Mouse (Mus musculus) embryonic facial prominence, embryonic 10.5 days (tissue): ENCODE data around the gene Esr1. TPM values are rescaled to one million over a fixed set of nuclear protein-coding genes. Genes with fewer than 3 reads are reported as not detected.

ENCODE experiments used
- DNase-seq: peaks from one replicate; pipeline ENCODE4 v3.0.0-alpha.2; 2017; ENCODE audit warnings: low spot score
- H3K27ac ChIP-seq: fragments of 300-500 bp; sonication (generic); replicated peaks from 2 replicates; pipeline ENCODE4 v1.5.1; 2016; ENCODE audit warnings: mild to moderate bottlenecking
- H3K27me3 ChIP-seq: fragments of 300-500 bp; sonication (generic); replicated peaks from 2 replicates; pipeline ENCODE4 v1.6.1; 2016; ENCODE audit warnings: low read depth, mild to moderate bottlenecking; ENCODE audit not compliant: poor library complexity, severe bottlenecking
- H3K36me3 ChIP-seq: fragments of 300-500 bp; sonication (generic); replicated peaks from 2 replicates; pipeline ENCODE4 v1.6.1; 2016; ENCODE audit warnings: mild to moderate bottlenecking, moderate library complexity
- H3K4me1 ChIP-seq: fragments of 300-500 bp; sonication (generic); 2 replicates; pipeline ENCODE4 v1.6.1; 2016
- H3K4me3 ChIP-seq: fragments of 300-500 bp; sonication (generic); 2 replicates; pipeline ENCODE4 v1.5.1; 2016; ENCODE audit warnings: mild to moderate bottlenecking, moderate library complexity
- H3K9me3 ChIP-seq: fragments of 300-500 bp; sonication (generic); 2 replicates; pipeline ENCODE4 v1.6.1; 2016; ENCODE audit warnings: mild to moderate bottlenecking
- WGBS: fragments of 180-500 bp; shearing (Covaris S2); methylation state at CpG from one replicate; pipeline ENCODE4 v1.1.7; 2016; 5-methylcytosine and 5-hydroxymethylcytosine counted together
- polyA plus RNA-seq: library from polyadenylated mRNA; unstranded; fragments of >200 nt; fragmentation: Nextera tagmentation; extraction: Ambion mirVana; gene quantifications from 2 replicates; pipeline ENCODE4 v1.2.1, GENCODE M21; 2016

The Esr1 gene
- polyA plus RNA-seq, 1 experiment from 2014 or later, result 0.07 TPM

DNA sequence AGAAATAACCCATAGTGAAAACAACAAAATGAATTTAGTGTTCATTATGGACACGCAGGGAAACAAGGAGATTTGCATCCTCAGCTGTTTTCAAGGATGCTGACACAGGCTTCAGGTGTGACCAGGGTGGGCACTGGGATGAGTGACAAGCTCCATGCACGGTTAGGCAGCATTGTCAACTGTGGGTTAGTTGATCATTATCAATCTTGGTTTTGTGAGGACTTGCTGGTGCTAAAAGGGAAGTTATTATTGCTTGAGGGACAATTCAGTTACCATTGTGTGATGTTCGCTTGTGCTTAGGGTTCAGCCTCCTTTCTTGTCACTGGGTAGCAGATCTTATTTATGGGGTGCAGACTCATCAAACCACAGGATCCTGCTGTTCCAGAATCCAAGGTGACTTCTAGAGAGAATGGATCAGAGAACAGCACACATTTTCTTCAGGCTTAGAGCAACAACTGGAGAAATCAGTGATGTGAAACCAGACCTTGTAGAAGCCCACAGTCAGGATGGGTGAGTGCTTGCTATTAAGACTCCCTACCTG is 186.9 kb downstream of the Esr1 start:
- Histone ChIP-seq H3K36me3 (no peaks in the 10 kb centered on the region), H3K4me3 (no peak overlapping the region), H3K27ac (no peak overlapping the region), H3K9me3 (no peaks in the 10 kb centered on the region), H3K27me3 (no peaks in the 10 kb centered on the region), H3K4me1 (no peaks in the 10 kb centered on the region)
- DNase-seq, result no peak
- WGBS, result 76% methylated on average over 3 of the region's 3 CpGs

DNA sequence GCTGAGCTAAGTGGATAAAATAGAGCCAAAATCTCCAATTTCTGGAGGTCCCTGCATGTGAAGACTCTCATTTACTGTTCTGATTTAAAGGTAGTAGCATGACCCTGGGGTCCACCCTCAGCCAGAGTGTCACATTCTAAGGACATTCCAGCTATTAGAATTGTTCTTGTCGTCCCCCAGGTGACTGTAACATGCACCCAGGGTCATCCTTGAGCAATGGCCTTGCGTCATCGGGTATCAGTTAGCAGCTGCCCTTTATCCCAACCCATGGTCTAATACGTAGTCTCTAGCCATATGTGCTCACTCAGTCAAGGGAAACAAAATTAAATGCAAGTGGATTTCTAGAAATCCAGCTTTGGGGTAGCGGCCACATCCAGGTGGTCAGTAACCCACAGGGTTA is 213.0 kb downstream of the Esr1 start:
- H3K4me1 ChIP-seq, result no peaks in the 10 kb centered on the region
- H3K36me3 ChIP-seq, result no peaks in the 10 kb centered on the region
- H3K9me3 ChIP-seq, result no peaks in the 10 kb centered on the region
- no peak overlapping the region for H3K27ac ChIP-seq
- no peak for DNase-seq
- WGBS, result 87% methylated on average over 5 of the region's 5 CpGs
- H3K27me3 ChIP-seq, result no peaks in the 10 kb centered on the region
- H3K4me3 ChIP-seq, result no peak overlapping the region

DNA sequence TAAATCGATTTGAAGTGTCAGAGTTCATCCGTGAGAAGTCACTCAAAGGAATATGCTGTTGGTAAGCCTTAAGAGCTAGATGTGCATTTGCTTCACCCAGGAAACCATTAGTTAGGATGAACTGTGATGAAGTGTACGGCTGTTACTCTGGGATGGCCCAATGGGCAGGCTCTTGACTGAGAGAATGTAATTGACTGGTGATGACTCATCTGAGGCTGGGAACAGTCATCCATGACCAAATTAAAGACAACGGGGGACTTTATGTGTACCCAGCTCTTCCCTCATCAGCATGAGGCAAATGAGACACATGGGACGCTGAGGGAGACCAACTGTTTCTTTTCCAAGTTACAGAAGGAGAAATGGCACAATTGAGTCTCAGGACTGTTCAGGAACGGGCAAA is 219.2 kb downstream of the Esr1 start:
- H3K9me3 ChIP-seq, result no peaks in the 10 kb centered on the region
- no peak overlapping the region for H3K4me3 ChIP-seq
- no peaks in the 10 kb centered on the region for H3K4me1 ChIP-seq
- DNase-seq, result no peak
- WGBS, result 88% methylated on average over 6 of the region's 6 CpGs
- no peaks in the 10 kb centered on the region for H3K27me3 ChIP-seq
- no peaks in the 10 kb centered on the region for H3K36me3 ChIP-seq
- no peak overlapping the region for H3K27ac ChIP-seq

DNA sequence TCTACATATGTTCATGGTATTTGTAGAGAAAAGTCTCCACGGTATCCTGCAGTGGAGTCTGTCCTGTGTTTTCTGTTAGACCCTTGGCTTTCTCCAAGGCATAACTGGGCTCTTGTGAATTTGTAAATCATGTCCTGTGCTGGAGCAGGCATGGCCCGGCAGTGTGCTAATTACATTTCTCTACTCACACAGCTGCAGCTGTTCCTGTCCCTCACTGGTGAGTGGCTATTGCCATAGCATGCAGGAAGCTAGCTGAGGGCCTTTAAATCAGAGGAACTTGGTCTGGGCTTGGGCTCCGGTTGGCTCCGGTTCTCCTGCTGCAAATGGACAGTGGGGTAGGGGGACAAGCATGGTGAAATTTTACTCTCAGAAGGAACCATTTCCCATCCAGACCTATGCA is 226.7 kb downstream of the Esr1 start:
- Histone ChIP-seq H3K36me3 (no peaks in the 10 kb centered on the region), H3K4me1 (no peaks in the 10 kb centered on the region), H3K27ac (no peak overlapping the region), H3K4me3 (no peak overlapping the region), H3K27me3 (no peaks in the 10 kb centered on the region), H3K9me3 (no peaks in the 10 kb centered on the region)
- WGBS, result 87% methylated on average over 4 of the region's 4 CpGs
- DNase-seq, result no peak

DNA sequence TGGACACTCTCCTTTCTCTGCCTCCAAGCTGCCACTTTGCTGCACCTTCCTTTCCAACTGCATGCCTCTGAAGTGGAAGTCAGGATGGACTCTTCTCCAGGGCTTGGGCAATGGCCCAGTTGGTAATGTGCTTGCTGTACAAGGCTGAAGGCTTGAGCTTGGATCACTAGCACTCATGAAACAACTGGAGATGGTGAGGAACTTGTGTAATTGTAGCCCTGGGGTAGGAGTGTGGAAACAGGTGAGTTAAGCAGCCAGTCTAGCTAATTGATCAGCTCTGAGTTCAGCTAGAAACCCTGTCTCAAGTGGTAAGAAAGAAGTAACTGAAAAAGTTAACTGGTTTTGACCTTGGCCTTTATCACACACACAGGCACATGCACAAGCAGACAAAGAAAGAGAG is 229.6 kb downstream of the Esr1 start:
- no peak overlapping the region for H3K4me3 ChIP-seq
- no peaks in the 10 kb centered on the region for H3K4me1 ChIP-seq
- DNase-seq, result no peak
- no peak overlapping the region for H3K27ac ChIP-seq
- no peaks in the 10 kb centered on the region for H3K27me3 ChIP-seq
- no peaks in the 10 kb centered on the region for H3K36me3 ChIP-seq
- H3K9me3 ChIP-seq, result no peaks in the 10 kb centered on the region

DNA sequence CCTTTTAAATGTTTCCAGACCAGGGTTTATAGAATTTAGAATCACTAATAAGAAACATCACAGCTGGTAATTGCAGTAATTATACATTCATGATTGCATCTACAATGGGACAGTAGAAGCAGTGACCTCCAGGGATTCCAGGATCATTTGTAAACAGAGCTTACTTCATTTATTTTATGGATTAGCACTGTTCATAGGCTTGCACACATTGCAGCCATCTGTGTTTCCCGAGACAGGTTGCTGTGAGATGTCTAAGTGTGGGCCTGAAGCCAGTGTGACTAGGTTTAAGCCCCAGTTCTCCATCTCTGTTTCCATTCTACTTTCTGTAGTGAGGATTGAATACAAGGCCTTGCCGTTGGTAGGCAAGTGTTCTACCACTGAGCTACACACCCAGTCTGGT is 236.1 kb downstream of the Esr1 start:
- H3K9me3 ChIP-seq, result no peaks in the 10 kb centered on the region
- no peak overlapping the region for H3K27ac ChIP-seq
- WGBS, result 85% methylated on average over 2 of the region's 2 CpGs
- no peaks in the 10 kb centered on the region for H3K36me3 ChIP-seq
- no peak overlapping the region for H3K4me3 ChIP-seq
- DNase-seq, result no peak
- H3K27me3 ChIP-seq, result no peaks in the 10 kb centered on the region
- no peaks in the 10 kb centered on the region for H3K4me1 ChIP-seq

DNA sequence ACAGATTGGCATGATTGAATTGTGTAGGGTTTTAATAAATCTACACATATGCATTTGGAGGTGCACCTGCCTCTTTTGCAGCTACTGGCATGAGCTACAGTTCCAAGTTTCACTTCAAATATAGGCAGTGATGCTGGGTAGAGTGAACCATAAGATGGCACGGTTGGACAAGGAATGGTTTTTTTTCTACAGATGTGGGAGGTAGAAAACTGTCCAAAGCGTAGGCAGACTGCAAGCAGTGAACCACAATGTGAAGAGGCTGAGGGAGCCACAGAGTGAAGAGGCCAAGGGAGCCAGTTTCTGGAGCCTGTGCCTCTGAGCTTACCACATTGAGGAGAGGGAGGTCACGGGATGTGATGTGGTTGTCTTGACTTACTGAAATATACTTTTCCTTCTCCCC is 238.5 kb downstream of the Esr1 start:
- Histone ChIP-seq H3K4me1 (no peaks in the 10 kb centered on the region), H3K27me3 (no peaks in the 10 kb centered on the region), H3K36me3 (no peaks in the 10 kb centered on the region), H3K4me3 (no peak overlapping the region), H3K9me3 (no peaks in the 10 kb centered on the region), H3K27ac (no peak overlapping the region)
- no peak for DNase-seq
- 82% methylated on average over 3 of the region's 3 CpGs for WGBS

DNA sequence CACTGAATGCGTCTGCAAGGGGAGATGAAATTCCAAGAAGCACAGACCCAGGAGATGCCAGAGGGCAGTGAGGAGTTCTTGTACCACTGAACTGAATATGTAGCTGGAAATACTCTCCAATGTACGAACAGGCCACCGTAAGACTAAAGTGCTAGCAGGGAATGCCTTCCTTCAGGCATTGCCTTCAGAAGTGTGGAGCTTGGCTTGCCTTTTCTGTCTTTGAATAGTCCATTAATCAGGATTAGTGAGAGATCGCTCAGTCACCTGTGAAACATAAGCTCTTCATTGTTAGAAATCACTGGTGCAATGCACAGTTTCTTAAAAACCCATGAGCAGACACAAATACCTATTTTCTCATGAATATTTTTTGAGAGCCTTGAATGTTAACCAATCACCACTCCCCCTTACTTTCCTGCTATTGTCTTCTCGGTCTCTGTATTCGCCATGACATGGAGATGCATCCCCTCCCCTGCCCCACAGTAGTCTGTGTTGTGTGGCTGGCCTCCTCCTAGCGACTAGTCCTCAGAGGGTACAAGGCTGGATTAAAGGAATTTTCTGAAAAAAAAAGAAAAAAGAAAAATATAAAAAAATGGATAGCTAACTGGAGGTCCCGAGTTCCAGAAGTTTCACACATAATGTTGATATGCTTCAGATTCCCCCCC is 263.8 kb downstream of the Esr1 start:
- Histone ChIP-seq H3K27me3 (no peaks in the 10 kb centered on the region), H3K4me1 (no peaks in the 10 kb centered on the region), H3K4me3 (no peak overlapping the region), H3K9me3 (no peaks in the 10 kb centered on the region), H3K27ac (no peak overlapping the region), H3K36me3 (no peaks in the 10 kb centered on the region)
- 52% methylated on average over 8 of the region's 8 CpGs for WGBS
- DNase-seq, result no peak

DNA sequence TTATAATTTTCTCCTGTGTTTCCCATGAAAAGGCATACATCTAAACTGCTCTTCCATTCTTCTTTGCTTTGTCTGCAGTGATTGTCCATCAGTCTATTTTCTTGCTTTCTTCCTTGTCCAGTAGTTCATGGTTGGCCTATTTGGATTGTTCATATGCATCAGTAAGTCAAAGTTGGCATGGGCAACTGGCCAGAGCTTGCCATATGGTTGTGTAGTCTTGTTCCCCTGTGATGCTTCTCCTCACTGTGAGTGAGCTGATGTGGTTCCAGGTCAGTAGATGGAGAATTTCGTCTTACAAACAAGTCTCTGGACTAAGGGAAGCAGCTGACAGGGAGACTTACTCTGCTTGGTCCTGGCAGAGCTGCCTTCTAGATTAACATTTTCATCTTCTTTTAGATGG is 270.0 kb downstream of the Esr1 start:
- WGBS, result 75% methylated on average over 1 of the region's 1 CpGs
- no peaks in the 10 kb centered on the region for H3K27me3 ChIP-seq

DNA sequence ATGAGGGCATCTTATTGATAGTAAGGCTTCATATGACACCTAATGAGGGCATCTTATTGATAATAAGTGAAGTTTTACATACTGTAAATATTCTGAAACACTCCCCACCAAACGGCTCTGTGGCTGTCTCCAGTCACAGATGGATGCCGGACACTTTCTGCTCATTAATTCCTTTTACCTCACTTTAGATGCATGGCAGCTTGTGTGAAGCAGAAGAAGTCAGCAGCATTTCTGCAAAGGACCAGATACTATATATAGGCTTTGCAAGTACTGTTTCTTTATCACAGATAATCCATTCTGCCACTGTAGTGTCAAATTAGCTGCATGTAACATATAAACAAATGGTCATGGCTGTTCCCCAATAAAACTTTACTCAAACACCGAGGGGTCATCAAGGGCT is 274.1 kb downstream of the Esr1 start:
- Histone ChIP-seq H3K27ac (no peak overlapping the region), H3K4me3 (no peak overlapping the region), H3K27me3 (no peaks in the 10 kb centered on the region), H3K36me3 (no peaks in the 10 kb centered on the region), H3K9me3 (no peaks in the 10 kb centered on the region), H3K4me1 (no peaks in the 10 kb centered on the region)
- 86% methylated on average over 3 of the region's 3 CpGs for WGBS
- DNase-seq, result no peak

More for the DNA sequence above, 270.0 kb downstream of the Esr1 start:
- H3K4me3 ChIP-seq, result no peak overlapping the region
- no peaks in the 10 kb centered on the region for H3K36me3 ChIP-seq
- no peaks in the 10 kb centered on the region for H3K4me1 ChIP-seq
- H3K9me3 ChIP-seq, result no peaks in the 10 kb centered on the region
- no peak overlapping the region for H3K27ac ChIP-seq
- no peak for DNase-seq

DNA sequence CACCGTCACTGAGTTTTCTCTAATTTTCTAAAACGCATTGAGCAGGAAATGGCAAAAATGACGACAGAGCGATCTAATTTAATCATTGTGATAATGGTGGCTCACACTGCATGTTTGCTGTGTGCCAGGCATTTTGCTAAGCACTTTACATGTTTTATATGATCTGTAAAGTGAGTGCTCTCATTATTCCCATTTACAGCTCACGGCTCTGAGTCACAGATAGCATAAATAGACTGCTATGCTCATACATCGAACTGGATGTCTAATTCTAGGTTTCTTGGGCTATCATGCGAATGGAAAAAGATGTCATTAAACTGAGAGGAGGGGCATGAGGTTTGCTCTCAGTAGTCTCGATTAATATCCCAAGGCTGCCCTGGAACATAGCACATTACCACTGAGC is 274.6 kb downstream of the Esr1 start:
- no peak for DNase-seq
- Histone ChIP-seq H3K4me1 (no peaks in the 10 kb centered on the region), H3K9me3 (no peaks in the 10 kb centered on the region), H3K27me3 (no peaks in the 10 kb centered on the region), H3K27ac (no peak overlapping the region), H3K36me3 (no peaks in the 10 kb centered on the region), H3K4me3 (no peak overlapping the region)
- 88% methylated on average over 8 of the region's 8 CpGs for WGBS

DNA sequence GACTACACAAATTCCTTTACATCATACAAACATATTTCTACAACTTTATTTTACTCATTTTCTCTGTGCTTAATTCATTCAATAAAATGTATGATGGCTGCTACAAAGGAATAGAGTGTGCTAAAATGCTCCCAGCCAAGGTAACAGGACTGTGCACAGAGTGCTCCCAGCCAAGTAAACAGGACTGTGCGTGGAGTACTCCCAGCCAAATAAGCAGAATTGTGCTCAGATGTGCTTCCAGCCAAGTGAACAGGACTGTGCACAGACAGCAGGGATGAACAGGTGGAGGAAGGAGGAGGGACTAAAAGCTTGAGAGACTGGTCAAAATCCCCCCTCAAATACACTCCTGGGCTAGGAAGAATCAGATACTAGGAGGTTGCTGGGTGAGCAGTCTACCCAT is 282.1 kb downstream of the Esr1 start:
- Histone ChIP-seq H3K4me1 (no peaks in the 10 kb centered on the region), H3K27me3 (no peaks in the 10 kb centered on the region), H3K9me3 (no peaks in the 10 kb centered on the region), H3K27ac (no peak overlapping the region), H3K36me3 (no peaks in the 10 kb centered on the region), H3K4me3 (no peak overlapping the region)
- 48% methylated on average over 1 of the region's 1 CpGs for WGBS
- DNase-seq, result no peak

DNA sequence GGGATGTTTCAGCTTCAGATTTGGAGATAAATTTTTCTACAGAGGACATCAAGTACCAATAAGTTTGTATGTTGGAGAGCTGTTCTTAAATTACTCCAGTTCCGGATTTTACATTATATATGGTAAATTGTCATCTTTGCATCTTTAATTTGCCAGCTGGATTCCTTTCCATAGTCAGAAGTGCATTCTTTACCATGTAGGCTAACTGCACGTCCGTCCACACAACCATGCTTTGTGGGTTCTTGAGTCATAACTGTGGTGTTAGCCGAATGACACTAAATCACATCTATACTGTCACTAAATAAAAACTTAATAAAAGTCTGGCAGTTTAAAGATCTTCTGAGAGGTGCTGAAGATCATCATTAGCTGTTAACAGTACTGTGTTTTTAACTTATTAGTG is 286.4 kb downstream of the Esr1 start:
- WGBS, result 86% methylated on average over 4 of the region's 4 CpGs
- Histone ChIP-seq H3K27me3 (no peaks in the 10 kb centered on the region), H3K27ac (no peak overlapping the region), H3K4me1 (no peaks in the 10 kb centered on the region), H3K9me3 (no peaks in the 10 kb centered on the region), H3K36me3 (no peaks in the 10 kb centered on the region), H3K4me3 (no peak overlapping the region)
- DNase-seq, result no peak
